Mouse (Mus musculus) midbrain, embryonic 14.5 days (tissue): ENCODE data around the gene Zbtb46. TPM values are rescaled to one million over a fixed set of nuclear protein-coding genes. Genes with fewer than 3 reads are reported as not detected.

Experiments used
- polyA plus RNA-seq: library from polyadenylated mRNA; unstranded; fragments of >200 nt; fragmentation: Nextera tagmentation; extraction: Ambion mirVana; gene quantifications from 2 replicates; pipeline ENCODE4 v1.2.1, GENCODE M21; 2014

Gene Zbtb46
- polyA plus RNA-seq, 1 experiment from 2014 or later: 22.2 TPM

Other genes with a start within 250 kb of the Zbtb46 start
- 0.11 and 0.16 TPM in 2 replicates for gene Srms, start 246.2 kb downstream of the Zbtb46 start, polyA plus RNA-seq
- 0.39 and 0.49 TPM in 2 replicates for gene Fndc11, start 239.4 kb downstream of the Zbtb46 start, polyA plus RNA-seq
- gene Helz2, start 217.4 kb downstream of the Zbtb46 start, polyA plus RNA-seq: 0.19 and 0.39 TPM in 2 replicates
- gene Gmeb2, start 171.4 kb downstream of the Zbtb46 start, polyA plus RNA-seq: 15.7 and 19.5 TPM in 2 replicates
- gene Stmn3, start 144.9 kb downstream of the Zbtb46 start, polyA plus RNA-seq: 1,182 and 1,543 TPM in 2 replicates
- gene Rtel1, start 139.7 kb downstream of the Zbtb46 start, polyA plus RNA-seq: 40.3 and 46.9 TPM in 2 replicates
- 65.0 and 67.7 TPM in 2 replicates for gene Zgpat, start 94.5 kb downstream of the Zbtb46 start, polyA plus RNA-seq
- 65.8 and 76.2 TPM in 2 replicates for gene Arfrp1, start 94.0 kb downstream of the Zbtb46 start, polyA plus RNA-seq
- 43.7 and 50.1 TPM in 2 replicates for gene Lime1, start 79.3 kb downstream of the Zbtb46 start, polyA plus RNA-seq
- gene Abhd16b, start 33.8 kb upstream of the Zbtb46 start, polyA plus RNA-seq: 0.12 TPM in 1 of 2 replicates, not detected in the other
- 102 and 112 TPM in 2 replicates for gene Tpd52l2, start 37.7 kb upstream of the Zbtb46 start, polyA plus RNA-seq
- 189 and 233 TPM in 2 replicates for gene Dnajc5, start 61.1 kb upstream of the Zbtb46 start, polyA plus RNA-seq
- gene Uckl1, start 125.5 kb upstream of the Zbtb46 start, polyA plus RNA-seq: 61.0 and 65.6 TPM in 2 replicates
- 59.9 and 65.8 TPM in 2 replicates for gene Prpf6, start 132.4 kb upstream of the Zbtb46 start, polyA plus RNA-seq
- gene Zfp512b, start 133.4 kb upstream of the Zbtb46 start, polyA plus RNA-seq: 72.6 and 75.3 TPM in 2 replicates
- gene Samd10, start 139.8 kb upstream of the Zbtb46 start, polyA plus RNA-seq: 215 and 245 TPM in 2 replicates
- gene Gm29797, start 197.6 kb upstream of the Zbtb46 start, polyA plus RNA-seq: not detected in 2 replicates
- 10.6 and 16.3 TPM in 2 replicates for gene Sox18, start 212.2 kb upstream of the Zbtb46 start, polyA plus RNA-seq
- 37.4 and 44.9 TPM in 2 replicates for gene Tcea2, start 220.9 kb upstream of the Zbtb46 start, polyA plus RNA-seq
- 57.0 and 72.9 TPM in 2 replicates for gene Rgs19, start 234.6 kb upstream of the Zbtb46 start, polyA plus RNA-seq
- gene Lkaaear1, start 239.0 kb upstream of the Zbtb46 start, polyA plus RNA-seq: not detected in 2 replicates